Mouse (Mus musculus) telencephalon, adult 2 months (tissue): Measurements from ENCODE around the gene Gdap2.

Experiments used
- DNase-seq: peaks from one replicate; pipeline ENCODE4 v3.0.0-alpha.2; 2011; ENCODE audit warnings: low read depth, low spot score

Gdap2 gene

GRCm38 (mm10) chr3:100246286-100246825 is 84.2 kb downstream of the Gdap2 start:
- DNase-seq, result no peak
